Mouse (Mus musculus): ENCODE measurements around the gene Ccdc114. TPM values are rescaled to one million over a fixed set of nuclear protein-coding genes. Genes with fewer than 3 reads are reported as not detected.
"Not testable (repeated sequence)": the region's sequence is repeated elsewhere in the genome, so short reads cannot be mapped to it uniquely, and the experiment has no call there.

Ccdc114 gene
- total and polyA plus RNA-seq, 2 experiments from 2014 or later, result 5.1 to 5.8 TPM

DNA sequence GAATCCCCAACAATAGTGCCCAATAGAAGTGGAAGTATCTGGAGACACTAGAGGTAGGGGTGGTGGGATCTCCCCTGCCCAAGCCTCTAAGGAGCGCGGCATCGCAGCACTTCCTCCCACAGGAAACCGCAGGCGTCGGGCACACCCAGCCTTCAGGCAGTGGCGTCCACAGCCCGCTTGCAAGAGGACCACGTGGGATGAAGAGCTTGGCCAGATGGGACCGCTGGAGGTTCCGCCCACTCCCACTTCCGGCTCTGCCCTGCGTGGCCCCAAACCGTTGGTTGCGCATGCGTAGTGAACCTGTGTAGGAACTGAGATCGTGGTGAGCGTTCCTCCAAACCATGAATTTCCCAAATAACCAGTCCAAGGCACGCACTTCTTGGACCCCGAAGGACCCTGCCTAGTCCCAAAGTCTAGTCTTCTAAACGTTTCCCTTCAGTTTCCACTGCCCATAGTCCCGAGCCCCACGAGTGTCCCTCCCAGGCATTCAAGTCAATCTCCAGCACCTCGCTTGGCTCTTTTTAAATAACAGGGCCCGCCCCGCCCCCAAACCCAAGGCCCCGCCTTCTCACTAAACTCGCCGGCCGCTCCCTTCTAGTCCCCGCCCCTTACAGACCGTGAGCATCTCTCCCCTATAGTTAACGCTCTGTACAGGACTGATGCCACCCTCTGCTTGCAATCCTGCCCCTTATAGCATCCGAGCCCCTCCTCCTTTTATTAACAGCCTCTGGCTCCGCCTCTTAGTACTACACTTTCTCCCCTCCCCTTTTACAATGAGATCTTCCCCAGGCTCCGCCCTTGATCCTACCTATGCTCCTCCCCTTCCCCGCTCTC lies 727 bp upstream of the Ccdc114 start:
- H3K27ac ChIP-seq (ENCODE audit: low read depth, low read length), result peak overlapping the region; percentile 86
- H3K4me1 ChIP-seq (ENCODE audit: insufficient read depth), result peaks cover 6% of the 10 kb centered on the region; the same call in 1 of the 2 replicates
- H3K27me3 ChIP-seq (ENCODE audit: insufficient read depth, low read length), result no peaks in the 10 kb centered on the region
- TF ChIP-seq CTCF (IDR thresholded peaks at IDR 0.05; ENCODE audit: low read depth), result no peak
- H3K9ac ChIP-seq, result peak overlapping the region; percentile 61
- under 1% methylated on average over 37 of the region's 37 CpGs for WGBS
- ATAC-seq, result peak; percentile 94
- H3K9me3 ChIP-seq (ENCODE audit: low read length), result no peaks in the 10 kb centered on the region
- H3K36me3 ChIP-seq (ENCODE audit: insufficient read depth), result no peaks in the 10 kb centered on the region
- peak overlapping the region; percentile 74 for H3K4me2 ChIP-seq (ENCODE audit: low read depth)
- DNase-seq, result peak; percentile 97
- peak overlapping the region; percentile 55 for H3K4me3 ChIP-seq (ENCODE audit: low read depth, low read length)

DNA sequence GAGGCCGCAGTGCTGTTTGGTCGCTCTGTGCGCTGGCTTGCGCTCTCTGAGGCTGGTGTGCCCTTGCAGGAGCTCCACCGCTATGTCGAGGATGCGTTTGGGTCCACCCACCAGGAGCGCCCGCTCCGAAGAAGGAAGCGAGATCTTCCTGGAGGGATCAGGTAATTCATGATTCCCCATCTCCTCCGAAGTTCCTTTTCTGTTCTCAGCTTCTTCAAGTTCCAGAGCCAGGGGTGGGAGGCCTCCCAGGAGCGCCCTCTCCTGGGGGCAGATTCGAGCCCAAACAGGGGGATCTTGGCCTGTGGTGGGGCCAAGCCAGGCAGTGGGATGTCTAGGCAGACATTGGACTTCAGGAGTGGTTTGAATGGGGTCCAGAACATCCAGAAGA lies 551 bp downstream of the Ccdc114 start:
- Histone ChIP-seq H3K4me1 (ENCODE audit: insufficient read depth) (peaks cover 6% of the 10 kb centered on the region; the same call in 1 of the 2 replicates), H3K27ac (ENCODE audit: low read depth, low read length) (peak overlapping the region; percentile 21; the same call in 1 of the 2 replicates), H3K4me2 (ENCODE audit: low read depth) (peak overlapping the region; percentile 74), H3K4me3 (ENCODE audit: low read depth, low read length) (peak overlapping the region; percentile 13; the same call in 1 of the 2 replicates), H3K27me3 (ENCODE audit: insufficient read depth, low read length) (no peaks in the 10 kb centered on the region), H3K36me3 (ENCODE audit: insufficient read depth) (no peaks in the 10 kb centered on the region), H3K9ac (no peak overlapping the region), H3K9me3 (ENCODE audit: low read length) (no peaks in the 10 kb centered on the region)
- WGBS, result 19% methylated on average over 14 of the region's 14 CpGs
- no peak for ATAC-seq
- TF ChIP-seq CTCF (IDR thresholded peaks at IDR 0.05; ENCODE audit: low read depth), result peak; percentile 22; the same call in 1 of the 2 replicates
- no peak for DNase-seq

DNA sequence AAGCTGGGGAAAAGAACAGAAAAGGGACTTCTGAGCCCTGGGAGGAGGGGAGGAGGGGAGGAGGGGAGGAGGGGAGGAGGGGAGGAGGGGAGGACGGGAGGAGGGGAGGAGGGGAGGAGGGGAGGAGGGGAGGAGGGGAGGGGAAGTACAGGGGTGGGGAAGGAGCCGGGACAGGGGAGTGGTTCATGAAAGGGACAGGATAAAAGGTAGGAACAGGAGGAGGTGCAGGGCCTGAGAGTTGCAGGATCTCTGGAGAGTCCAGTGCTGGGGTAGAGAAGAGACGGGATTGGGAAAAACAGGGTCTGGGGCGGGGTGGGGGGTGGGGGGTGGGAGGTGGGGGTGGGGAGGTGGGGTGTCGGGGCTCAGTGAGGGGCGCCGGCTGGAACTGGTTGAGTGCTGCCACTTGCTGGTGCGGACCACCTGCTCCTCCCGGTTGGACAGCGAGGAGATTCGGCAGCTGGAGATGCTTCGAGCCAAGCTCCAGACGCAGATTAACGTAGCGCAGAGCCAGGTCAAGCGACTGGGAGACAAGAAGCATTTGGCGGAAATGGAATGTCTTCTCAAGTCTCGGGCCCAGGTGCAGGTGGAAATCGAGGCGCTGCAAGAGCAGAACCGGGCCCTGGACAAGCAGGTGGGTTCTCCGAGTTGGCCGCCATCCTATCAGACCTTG lies 4.9 kb downstream of the Ccdc114 start:
- H3K9ac ChIP-seq, result no peak overlapping the region
- WGBS, result 12% methylated on average over 20 of the region's 23 CpGs
- no peaks in the 10 kb centered on the region for H3K27me3 ChIP-seq (ENCODE audit: insufficient read depth, low read length)
- DNase-seq (no peak), ATAC-seq (no peak)
- no peaks in the 10 kb centered on the region for H3K4me1 ChIP-seq (ENCODE audit: insufficient read depth)
- TF ChIP-seq CTCF (IDR thresholded peaks at IDR 0.05; ENCODE audit: low read depth), result no peak
- no peaks in the 10 kb centered on the region for H3K36me3 ChIP-seq (ENCODE audit: insufficient read depth)
- no peaks in the 10 kb centered on the region for H3K9me3 ChIP-seq (ENCODE audit: low read length)
- no peak overlapping the region for H3K27ac ChIP-seq (ENCODE audit: low read depth, low read length)
- no peak overlapping the region for H3K4me3 ChIP-seq (ENCODE audit: low read depth, low read length)
- H3K4me2 ChIP-seq (ENCODE audit: low read depth), result 0 out of 2 replicates have a peak overlapping the region, but pooled peaks have one; percentile 19

DNA sequence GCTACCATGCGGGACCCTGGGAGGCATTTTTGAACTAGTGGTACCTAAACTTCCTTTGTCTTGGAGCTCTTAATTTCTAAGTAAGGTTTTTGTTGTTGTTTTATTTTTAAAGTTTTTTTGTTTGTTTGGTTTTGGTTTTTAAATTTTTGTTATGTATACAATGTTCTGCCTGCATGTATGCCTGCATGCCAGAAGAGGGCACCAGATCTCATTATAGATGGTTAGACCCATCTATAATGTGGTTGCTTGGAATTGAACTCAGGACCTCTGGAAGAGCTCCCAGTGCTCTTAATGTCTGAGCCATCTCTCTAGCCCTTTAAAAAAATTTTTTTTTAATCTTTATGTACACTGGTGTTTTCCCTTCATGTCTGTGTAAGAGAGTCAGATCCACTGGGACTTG lies 5.8 kb downstream of the Ccdc114 start:
- no peak for DNase-seq
- no peak overlapping the region for H3K9ac ChIP-seq
- no peak overlapping the region for H3K4me2 ChIP-seq (ENCODE audit: low read depth)
- ATAC-seq, result no peak
- no peaks in the 10 kb centered on the region for H3K9me3 ChIP-seq (ENCODE audit: low read length)
- 85% methylated on average over 1 of the region's 1 CpGs for WGBS
- no peaks in the 10 kb centered on the region for H3K27me3 ChIP-seq (ENCODE audit: insufficient read depth, low read length)
- no peak overlapping the region for H3K27ac ChIP-seq (ENCODE audit: low read depth, low read length)
- H3K4me1 ChIP-seq (ENCODE audit: insufficient read depth), result no peaks in the 10 kb centered on the region
- H3K36me3 ChIP-seq (ENCODE audit: insufficient read depth), result no peaks in the 10 kb centered on the region
- H3K4me3 ChIP-seq (ENCODE audit: low read depth, low read length), result no peak overlapping the region
- TF ChIP-seq CTCF (IDR thresholded peaks at IDR 0.05; ENCODE audit: low read depth), result peak; percentile 34

DNA sequence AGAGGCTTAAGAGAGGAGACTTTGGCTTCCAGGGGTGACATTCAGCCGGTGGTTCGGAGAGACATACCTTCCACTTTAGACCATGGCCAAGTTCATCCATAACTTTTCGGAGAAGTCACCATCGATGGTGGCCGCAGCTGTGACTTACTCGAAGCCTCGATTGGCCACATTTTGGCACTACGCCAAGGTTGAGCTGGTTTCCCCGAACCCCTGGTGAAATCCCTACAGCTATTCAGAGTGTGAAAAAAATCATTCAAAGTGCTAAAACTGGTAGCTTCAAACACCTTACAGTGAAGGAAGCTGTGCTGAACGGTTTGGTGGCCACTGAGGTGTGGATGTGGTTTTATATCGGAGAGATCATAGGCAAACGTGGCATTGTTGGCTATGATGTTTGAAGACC lies 9.9 kb downstream of the Ccdc114 start:
- H3K27ac ChIP-seq (ENCODE audit: low read depth, low read length); H3K9me3 ChIP-seq (ENCODE audit: low read length); H3K4me1 ChIP-seq (ENCODE audit: insufficient read depth); ATAC-seq; H3K9ac ChIP-seq; H3K27me3 ChIP-seq (ENCODE audit: insufficient read depth, low read length); H3K36me3 ChIP-seq (ENCODE audit: insufficient read depth); H3K4me3 ChIP-seq (ENCODE audit: low read depth, low read length); DNase-seq; H3K4me2 ChIP-seq (ENCODE audit: low read depth): not testable (repeated sequence)
- 87% methylated on average over 12 of the region's 12 CpGs for WGBS

DNA sequence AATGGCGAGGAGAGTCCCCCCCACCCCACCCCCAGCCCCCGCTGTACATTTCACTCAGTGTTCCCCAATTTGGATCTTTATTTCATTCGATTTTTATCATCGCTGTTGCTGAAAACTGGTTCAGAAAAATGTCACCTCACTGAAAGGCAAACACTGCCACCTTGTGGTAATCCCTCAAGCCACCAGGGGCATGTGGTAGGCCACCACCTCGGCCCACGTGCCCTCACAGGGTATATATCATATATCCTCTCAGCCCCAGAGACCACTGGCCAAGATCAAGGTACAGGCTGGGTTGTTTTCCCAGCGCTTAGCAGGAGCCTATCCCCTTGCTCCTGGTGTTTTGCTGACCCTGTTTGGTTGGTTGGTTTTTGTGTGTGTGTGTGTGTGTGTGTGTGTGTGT lies 11.2 kb downstream of the Ccdc114 start:
- ATAC-seq (peak; percentile 55), DNase-seq (peak; percentile 68)
- H3K4me1 ChIP-seq (ENCODE audit: insufficient read depth), result no peaks in the 10 kb centered on the region
- WGBS, result 22% methylated on average over 7 of the region's 7 CpGs
- H3K4me2 ChIP-seq (ENCODE audit: low read depth), result no peak overlapping the region
- TF ChIP-seq CTCF (IDR thresholded peaks at IDR 0.05; ENCODE audit: low read depth), result peak; percentile 82
- H3K9ac ChIP-seq, result no peak overlapping the region
- H3K27ac ChIP-seq (ENCODE audit: low read depth, low read length), result no peak overlapping the region
- H3K9me3 ChIP-seq (ENCODE audit: low read length), result no peaks in the 10 kb centered on the region
- no peak overlapping the region for H3K4me3 ChIP-seq (ENCODE audit: low read depth, low read length)
- no peaks in the 10 kb centered on the region for H3K27me3 ChIP-seq (ENCODE audit: insufficient read depth, low read length)
- no peaks in the 10 kb centered on the region for H3K36me3 ChIP-seq (ENCODE audit: insufficient read depth)

DNA sequence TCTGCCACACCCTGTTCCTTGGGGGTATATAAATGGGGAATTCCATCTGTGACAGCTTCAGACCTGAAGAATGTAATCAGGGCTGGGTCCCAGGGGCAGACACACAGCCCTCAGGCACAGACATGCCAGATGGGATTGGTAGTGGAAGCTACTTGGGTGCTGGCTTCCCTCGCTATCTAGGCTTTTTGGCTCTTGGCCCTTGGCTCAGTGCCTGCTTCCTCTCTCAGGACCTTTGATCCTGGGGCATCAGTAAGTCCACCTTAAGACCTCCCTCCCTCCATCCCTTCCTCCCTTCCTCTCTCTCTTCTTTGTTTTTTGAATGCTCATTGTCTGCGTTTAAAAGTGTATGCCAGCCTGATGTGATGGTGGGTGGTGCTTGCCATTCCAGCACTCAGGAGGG lies 16.0 kb downstream of the Ccdc114 start:
- no peaks in the 10 kb centered on the region for H3K4me1 ChIP-seq (ENCODE audit: insufficient read depth)
- WGBS, result 47% methylated on average over 2 of the region's 2 CpGs

More for the DNA sequence above, 16.0 kb downstream of the Ccdc114 start:
- no peak overlapping the region for H3K4me2 ChIP-seq (ENCODE audit: low read depth)
- no peak for ATAC-seq
- DNase-seq, result no peak
- H3K9ac ChIP-seq, result no peak overlapping the region
- H3K27me3 ChIP-seq (ENCODE audit: insufficient read depth, low read length), result no peaks in the 10 kb centered on the region
- no peaks in the 10 kb centered on the region for H3K9me3 ChIP-seq (ENCODE audit: low read length)
- no peaks in the 10 kb centered on the region for H3K36me3 ChIP-seq (ENCODE audit: insufficient read depth)
- no peak for TF ChIP-seq CTCF (IDR thresholded peaks at IDR 0.05; ENCODE audit: low read depth)
- no peak overlapping the region for H3K4me3 ChIP-seq (ENCODE audit: low read depth, low read length)
- H3K27ac ChIP-seq (ENCODE audit: low read depth, low read length), result no peak overlapping the region

Data from forebrain, postnatal 0 days (tissue).